Mouse (Mus musculus): Measurements from ENCODE around the gene Plekhj1. TPM values are rescaled to one million over a fixed set of nuclear protein-coding genes. Genes with fewer than 3 reads are reported as not detected.

Gene Plekhj1
- polyA plus RNA-seq (2012; rRNA removed): 36.9 and 39.3 TPM in 2 replicates

GRCm38 (mm10) chr10:80798150-80799006 lies at the start of gene Plekhj1, which contains the start of gene Sf3a2:
Gene Plekhj1 (minus strand): TSS chr10:80798626.
Gene Sf3a2 (plus strand): TSS chr10:80798198.
- peaks cover 10% of the 10 kb centered on the region; the same call in 1 of the 2 replicates for H3K4me1 ChIP-seq (ENCODE audit: control insufficient read depth, insufficient read depth, low read length)
- peak within 1 kb of the TSS; percentile 97 for H3K27ac ChIP-seq (ENCODE audit: insufficient read depth, low read depth, low read length)
- under 1% methylated on average over 104 of the region's 104 CpGs for WGBS
- peak within 1 kb of the TSS; percentile 69 for H3K4me3 ChIP-seq (ENCODE audit: insufficient read depth, low read depth, low read length)
- peak; percentile 97 for DNase-seq
- H3K27me3 ChIP-seq (replicated peaks; ENCODE audit: control insufficient read depth, insufficient read depth, low read length): no peaks in the 10 kb centered on the region
- TF ChIP-seq POLR2A (IDR thresholded peaks at IDR 0.05; ENCODE audit: low read depth, low read length) (no peak), CTCF (conservative IDR thresholded peaks at IDR 0.05; ENCODE audit: insufficient read depth, insufficient read length, low read depth, low read length) (0 out of 2 replicates have a peak, but pooled peaks have one; percentile 2)
- no peaks in the 10 kb centered on the region for H3K36me3 ChIP-seq (ENCODE audit: control insufficient read depth, insufficient read depth, low read length)

GRCm38 (mm10) chr10:80845732-80846131 lies 47.3 kb upstream of the Plekhj1 start:
- no peaks in the 10 kb centered on the region for H3K4me1 ChIP-seq (ENCODE audit: control insufficient read depth, insufficient read depth, low read length)
- no peak overlapping the region for H3K27ac ChIP-seq (ENCODE audit: insufficient read depth, low read depth, low read length)
- no peak for DNase-seq
- 63% methylated on average over 12 of the region's 12 CpGs for WGBS
- no peaks in the 10 kb centered on the region; the same call in 1 of the 2 replicates for H3K27me3 ChIP-seq (replicated peaks; ENCODE audit: control insufficient read depth, insufficient read depth, low read length)
- H3K4me3 ChIP-seq (ENCODE audit: insufficient read depth, low read depth, low read length): no peak overlapping the region
- no peaks in the 10 kb centered on the region for H3K36me3 ChIP-seq (ENCODE audit: control insufficient read depth, insufficient read depth, low read length)
- TF ChIP-seq POLR2A (IDR thresholded peaks at IDR 0.05; ENCODE audit: low read depth, low read length): no peak
- TF ChIP-seq CTCF (conservative IDR thresholded peaks at IDR 0.05; ENCODE audit: insufficient read depth, insufficient read length, low read depth, low read length): no peak

GRCm38 (mm10) chr10:80845055-80845693 lies 46.7 kb upstream of the Plekhj1 start:
- no peak for DNase-seq
- 63% methylated on average over 8 of the region's 8 CpGs for WGBS
- no peaks in the 10 kb centered on the region for H3K36me3 ChIP-seq (ENCODE audit: control insufficient read depth, insufficient read depth, low read length)
- no peak for TF ChIP-seq CTCF (conservative IDR thresholded peaks at IDR 0.05; ENCODE audit: insufficient read depth, insufficient read length, low read depth, low read length)
- TF ChIP-seq POLR2A (IDR thresholded peaks at IDR 0.05; ENCODE audit: low read depth, low read length): no peak
- no peaks in the 10 kb centered on the region for H3K4me1 ChIP-seq (ENCODE audit: control insufficient read depth, insufficient read depth, low read length)
- no peak overlapping the region for H3K4me3 ChIP-seq (ENCODE audit: insufficient read depth, low read depth, low read length)
- no peaks in the 10 kb centered on the region; the same call in 1 of the 2 replicates for H3K27me3 ChIP-seq (replicated peaks; ENCODE audit: control insufficient read depth, insufficient read depth, low read length)
- no peak overlapping the region for H3K27ac ChIP-seq (ENCODE audit: insufficient read depth, low read depth, low read length)

- no peak for TF ChIP-seq POLR2A (IDR thresholded peaks at IDR 0.05; ENCODE audit: low read depth, low read length)
- no peak for TF ChIP-seq CTCF (conservative IDR thresholded peaks at IDR 0.05; ENCODE audit: insufficient read depth, insufficient read length, low read depth, low read length)
- Histone ChIP-seq H3K27me3 (replicated peaks; ENCODE audit: control insufficient read depth, insufficient read depth, low read length) (no peaks in the 10 kb centered on the region; the same call in 1 of the 2 replicates), H3K27ac (ENCODE audit: insufficient read depth, low read depth, low read length) (no peak within 1 kb of the TSS), H3K36me3 (ENCODE audit: control insufficient read depth, insufficient read depth, low read length) (no peaks in the 10 kb centered on the region), H3K4me3 (ENCODE audit: insufficient read depth, low read depth, low read length) (no peak within 1 kb of the TSS), H3K4me1 (ENCODE audit: control insufficient read depth, insufficient read depth, low read length) (no peaks in the 10 kb centered on the region)
- DNase-seq: no peak
- 4% methylated on average over 51 of the region's 51 CpGs for WGBS
Measured at GRCm38 (mm10) chr10:80843931-80844547, 45.6 kb upstream of the Plekhj1 start, which contains the start of gene Lingo3. Gene Lingo3 (minus strand): TSS chr10:80844039.

- H3K4me1 ChIP-seq (ENCODE audit: control insufficient read depth, insufficient read depth, low read length): no peaks in the 10 kb centered on the region
- WGBS: 12% methylated on average over 32 of the region's 32 CpGs
- DNase-seq: no peak
- H3K4me3 ChIP-seq (ENCODE audit: insufficient read depth, low read depth, low read length): no peak overlapping the region
- TF ChIP-seq POLR2A (IDR thresholded peaks at IDR 0.05; ENCODE audit: low read depth, low read length): no peak
- TF ChIP-seq CTCF (conservative IDR thresholded peaks at IDR 0.05; ENCODE audit: insufficient read depth, insufficient read length, low read depth, low read length): no peak
- no peaks in the 10 kb centered on the region for H3K36me3 ChIP-seq (ENCODE audit: control insufficient read depth, insufficient read depth, low read length)
- H3K27me3 ChIP-seq (replicated peaks; ENCODE audit: control insufficient read depth, insufficient read depth, low read length): no peaks in the 10 kb centered on the region; the same call in 1 of the 2 replicates
- no peak overlapping the region for H3K27ac ChIP-seq (ENCODE audit: insufficient read depth, low read depth, low read length)
Measured at GRCm38 (mm10) chr10:80843087-80843930, 44.9 kb upstream of the Plekhj1 start.

GRCm38 (mm10) chr10:80842334-80842733 lies 43.9 kb upstream of the Plekhj1 start:
- Histone ChIP-seq H3K27ac (ENCODE audit: insufficient read depth, low read depth, low read length) (no peak overlapping the region), H3K27me3 (replicated peaks; ENCODE audit: control insufficient read depth, insufficient read depth, low read length) (no peaks in the 10 kb centered on the region; the same call in 1 of the 2 replicates), H3K4me3 (ENCODE audit: insufficient read depth, low read depth, low read length) (no peak overlapping the region), H3K36me3 (ENCODE audit: control insufficient read depth, insufficient read depth, low read length) (no peaks in the 10 kb centered on the region), H3K4me1 (ENCODE audit: control insufficient read depth, insufficient read depth, low read length) (no peaks in the 10 kb centered on the region)
- no peak for DNase-seq
- 77% methylated on average over 15 of the region's 15 CpGs for WGBS
- TF ChIP-seq POLR2A (IDR thresholded peaks at IDR 0.05; ENCODE audit: low read depth, low read length) (no peak), CTCF (conservative IDR thresholded peaks at IDR 0.05; ENCODE audit: insufficient read depth, insufficient read length, low read depth, low read length) (no peak)
